Mouse (Mus musculus) brain, embryonic 18.5 days (tissue): Measurements from ENCODE around the gene Ston1.

ENCODE experiments used
- DNase-seq: peaks from one replicate; pipeline ENCODE4 v3.0.0-alpha.2; 2012; ENCODE audit warnings: low read depth, low spot score

The Ston1 gene

DNA sequence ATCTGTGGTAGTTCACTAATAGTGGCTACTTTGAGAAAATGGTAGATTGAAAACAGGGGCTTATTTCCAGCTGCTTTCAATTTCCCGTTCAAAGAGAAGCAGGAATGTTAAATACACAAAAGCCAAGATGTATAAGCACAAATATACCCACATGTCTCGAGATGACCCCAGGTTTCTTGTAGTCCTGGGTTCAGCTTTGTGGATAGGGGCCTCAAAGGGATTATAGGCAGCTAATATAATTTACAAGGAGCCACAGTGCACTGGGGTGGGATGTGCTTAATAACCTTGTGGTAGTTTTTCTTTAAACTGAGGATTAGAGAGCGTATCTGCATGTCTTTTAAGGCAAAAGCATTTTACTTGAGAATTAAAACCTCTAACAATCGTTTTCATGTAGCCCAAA is 73.3 kb downstream of the Ston1 start:
- DNase-seq = no peak

DNA sequence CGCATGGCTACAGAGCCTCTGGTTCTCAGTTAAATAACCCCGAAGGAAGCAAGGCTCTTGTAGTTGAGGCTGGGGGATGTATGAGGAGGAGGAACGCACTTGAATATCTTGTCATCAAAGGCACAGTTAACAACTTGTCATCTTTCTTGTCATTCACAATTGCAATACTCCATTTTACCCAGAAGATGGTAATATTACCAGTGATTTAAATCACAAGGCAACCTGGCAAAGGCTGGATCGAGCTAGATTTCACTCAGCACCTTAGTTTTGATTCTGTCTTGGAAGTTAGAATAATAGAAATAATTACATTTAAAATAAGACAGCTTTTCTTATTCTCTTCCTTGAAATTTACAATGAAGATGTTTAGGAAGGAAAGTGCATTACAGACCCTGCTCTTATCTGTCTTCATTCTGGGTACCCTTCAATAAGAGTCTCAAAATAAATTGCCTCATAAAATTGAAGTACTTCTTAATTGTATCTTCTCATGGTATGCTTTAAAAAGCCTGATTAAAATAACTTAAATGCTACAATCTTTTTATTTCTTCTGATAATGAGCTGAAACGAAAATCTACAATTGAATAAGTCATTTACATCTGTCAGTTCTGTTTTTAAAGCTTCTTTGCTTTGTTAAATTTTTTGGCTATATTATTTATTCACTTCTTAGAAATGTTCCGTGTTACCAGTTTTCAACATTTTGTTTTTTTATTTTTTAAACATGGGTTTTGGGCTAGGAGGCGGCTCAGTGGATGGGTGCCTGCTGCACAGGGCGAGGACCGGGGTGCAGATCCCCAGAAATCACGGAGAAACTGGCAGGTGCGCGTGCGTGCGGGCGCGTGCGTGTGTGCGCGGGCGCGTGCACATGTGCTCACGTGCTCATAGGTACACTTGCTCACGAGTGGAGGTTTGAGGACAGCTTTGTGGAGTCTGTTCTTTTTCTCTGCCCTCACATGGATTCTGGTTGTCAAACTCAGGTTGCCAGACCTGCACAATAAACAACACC is 78.1 kb downstream of the Ston1 start:
- DNase-seq = no peak

DNA sequence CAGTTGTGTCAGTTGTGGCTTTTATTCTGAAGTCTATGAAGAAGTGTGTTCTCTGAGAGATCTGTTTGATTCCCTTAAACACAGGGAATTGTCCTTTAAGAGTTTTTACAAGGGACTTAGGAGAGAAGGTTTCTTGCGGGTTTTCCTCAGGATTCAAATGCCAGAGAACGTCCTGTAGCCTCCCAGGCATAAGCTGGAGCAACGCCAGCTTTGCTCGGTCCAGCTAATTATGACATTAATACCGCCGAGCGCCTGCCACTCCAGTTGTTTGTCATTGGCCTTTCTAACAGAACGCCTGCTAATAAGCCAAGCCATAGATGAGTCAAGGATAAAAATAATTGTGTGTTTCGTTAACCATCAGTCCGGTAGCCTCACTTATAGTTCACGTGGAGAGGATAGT is 90.7 kb downstream of the Ston1 start:
- DNase-seq = no peak

GRCm38 (mm10) chr17:88696656-88697333 is 99.3 kb downstream of the Ston1 start:
- no peak for DNase-seq

GRCm38 (mm10) chr17:88700901-88701300 is 103.4 kb downstream of the Ston1 start:
- no peak for DNase-seq

DNA sequence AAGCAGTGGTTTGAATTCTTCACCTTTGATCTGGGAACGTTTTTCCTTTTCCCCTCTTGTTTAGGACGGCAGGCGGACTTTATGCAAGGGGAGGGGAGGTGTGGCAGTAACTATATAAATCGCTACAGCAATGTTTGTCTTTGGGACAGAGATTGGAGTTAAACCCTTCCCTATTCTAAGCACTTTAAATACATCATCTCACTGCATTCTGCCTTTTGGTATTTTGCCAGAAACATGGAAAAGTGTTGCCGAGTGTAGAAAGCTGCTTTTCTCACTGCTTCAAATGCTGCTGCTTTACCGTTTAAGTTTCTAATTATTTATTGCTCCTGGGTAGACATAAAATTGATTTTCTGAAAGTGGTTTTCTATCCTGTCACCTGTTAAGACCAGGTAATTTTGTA is 104.9 kb downstream of the Ston1 start:
- no peak for DNase-seq

- no peak for DNase-seq
Measured at GRCm38 (mm10) chr17:88703112-88703511, 105.6 kb downstream of the Ston1 start.

GRCm38 (mm10) chr17:88706231-88706649 is 108.8 kb downstream of the Ston1 start:
- DNase-seq = no peak
